Mouse (Mus musculus): ENCODE data around the gene Pkd1. TPM values are rescaled to one million over a fixed set of nuclear protein-coding genes. Genes with fewer than 3 reads are reported as not detected.

Pkd1 gene
- total RNA-seq, 2 experiments from 2014 or later, result 87.0 to 93.3 TPM

- H3K27ac ChIP-seq, result peak overlapping the region; percentile 58; the same call in 1 of the 2 replicates
- no peak for DNase-seq (ENCODE audit: low spot score in 2 of 2)
- no peak overlapping the region for H3K4me3 ChIP-seq
- TF ChIP-seq CTCF (conservative IDR thresholded peaks at IDR 0.05), result no peak
These were observed 36.9 kb downstream of the Pkd1 start for GRCm38 (mm10) chr17:24586532-24586931.

- no peak overlapping the region for H3K27ac ChIP-seq
- no peak overlapping the region for H3K4me3 ChIP-seq
- DNase-seq (ENCODE audit: low spot score in 2 of 2), result no peak
- TF ChIP-seq CTCF (conservative IDR thresholded peaks at IDR 0.05), result no peak
These were observed 41.3 kb downstream of the Pkd1 start for GRCm38 (mm10) chr17:24590943-24591342.

GRCm38 (mm10) chr17:24591695-24592094 lies 42.1 kb downstream of the Pkd1 start:
- DNase-seq (ENCODE audit: low spot score in 2 of 2), result no peak
- Histone ChIP-seq H3K27ac (no peak overlapping the region), H3K4me3 (no peak overlapping the region)
- TF ChIP-seq CTCF (conservative IDR thresholded peaks at IDR 0.05), result no peak

DNA sequence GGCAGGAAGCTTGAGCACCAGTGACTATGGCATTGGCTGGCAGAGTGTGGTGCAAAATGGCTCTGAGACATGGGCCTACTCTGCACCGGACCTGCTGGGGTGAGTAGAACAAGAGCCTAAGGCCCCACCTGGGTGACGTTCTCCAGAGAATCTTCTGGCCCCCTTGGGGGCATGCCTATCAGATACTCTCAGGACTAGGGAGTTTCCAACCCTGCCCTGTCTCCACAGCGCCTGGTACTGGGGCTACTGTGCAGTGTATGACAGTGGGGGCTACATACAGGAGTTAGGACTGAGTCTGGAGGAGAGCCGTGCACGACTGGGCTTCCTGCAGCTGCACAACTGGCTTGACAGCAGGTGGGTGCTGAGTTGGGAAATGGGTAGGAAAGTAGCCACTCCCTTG lies 43.6 kb downstream of the Pkd1 start:
- Histone ChIP-seq H3K4me3 (no peak overlapping the region), H3K27ac (0 out of 2 replicates have a peak overlapping the region, but pooled peaks have one; percentile 23)
- TF ChIP-seq CTCF (conservative IDR thresholded peaks at IDR 0.05), result no peak
- DNase-seq (ENCODE audit: low spot score in 2 of 2), result no peak

DNA sequence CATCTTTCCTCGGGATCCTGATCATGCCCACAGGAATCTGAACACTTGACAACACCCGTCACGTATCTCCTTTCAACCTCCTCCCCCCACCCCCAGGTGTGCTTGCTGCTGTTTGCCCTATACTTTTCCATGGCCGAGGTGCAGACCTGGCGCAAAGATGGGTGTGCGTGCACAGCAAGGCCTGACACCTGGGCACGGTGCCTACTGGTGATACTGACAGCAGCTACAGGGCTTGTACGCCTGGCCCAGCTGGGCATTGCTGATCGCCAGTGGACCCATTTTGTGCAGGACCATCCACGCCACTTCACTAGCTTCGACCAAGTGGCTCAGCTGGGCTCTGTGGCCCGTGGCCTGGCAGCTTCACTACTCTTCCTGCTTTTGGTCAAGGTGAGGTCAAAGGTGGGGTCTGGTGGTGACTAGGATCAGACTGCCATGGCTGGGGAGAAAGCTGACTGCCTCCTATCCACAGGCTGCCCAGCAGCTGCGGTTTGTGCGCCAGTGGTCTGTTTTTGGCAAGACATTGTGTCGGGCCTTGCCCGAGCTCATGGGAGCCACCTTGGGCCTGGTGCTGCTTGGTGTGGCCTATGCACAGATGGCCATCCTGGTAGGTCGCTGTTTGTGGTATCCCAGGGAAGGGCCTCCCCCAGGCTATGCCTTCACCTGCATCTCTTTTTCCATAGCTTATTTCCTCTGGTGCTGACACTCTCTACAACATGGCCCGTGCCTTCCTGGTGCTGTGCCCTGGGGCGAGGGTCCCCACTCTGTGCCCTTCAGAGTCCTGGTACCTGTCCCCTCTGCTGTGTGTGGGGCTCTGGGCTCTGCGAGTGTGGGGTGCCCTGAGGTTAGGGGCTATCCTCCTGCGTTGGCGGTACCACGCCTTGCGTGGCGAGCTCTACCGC lies 44.6 kb downstream of the Pkd1 start:
- no peak for TF ChIP-seq CTCF (conservative IDR thresholded peaks at IDR 0.05)
- H3K4me3 ChIP-seq, result no peak overlapping the region
- DNase-seq (ENCODE audit: low spot score in 2 of 2), result no peak
- H3K27ac ChIP-seq, result peak overlapping the region; percentile 50; the same call in 1 of the 2 replicates

- Histone ChIP-seq H3K4me3 (no peak overlapping the region), H3K27ac (peak overlapping the region; percentile 50)
- TF ChIP-seq CTCF (conservative IDR thresholded peaks at IDR 0.05), result peak; percentile 64
- peak in 1 of 2 experiments; percentile 42 for DNase-seq (ENCODE audit: low spot score in 2 of 2)
These were observed 45.8 kb downstream of the Pkd1 start for GRCm38 (mm10) chr17:24595126-24596072.

GRCm38 (mm10) chr17:24596073-24596466 lies 46.4 kb downstream of the Pkd1 start:
- no peak for DNase-seq (ENCODE audit: low spot score in 2 of 2)
- TF ChIP-seq CTCF (conservative IDR thresholded peaks at IDR 0.05), result no peak
- Histone ChIP-seq H3K27ac (peak overlapping the region; percentile 50; the same call in 1 of the 2 replicates), H3K4me3 (no peak overlapping the region)

GRCm38 (mm10) chr17:24596471-24597183 lies 47.0 kb downstream of the Pkd1 start:
- H3K27ac ChIP-seq, result peak overlapping the region; percentile 50
- DNase-seq (ENCODE audit: low spot score in 2 of 2), result no peak
- no peak overlapping the region for H3K4me3 ChIP-seq
- no peak for TF ChIP-seq CTCF (conservative IDR thresholded peaks at IDR 0.05)

DNA sequence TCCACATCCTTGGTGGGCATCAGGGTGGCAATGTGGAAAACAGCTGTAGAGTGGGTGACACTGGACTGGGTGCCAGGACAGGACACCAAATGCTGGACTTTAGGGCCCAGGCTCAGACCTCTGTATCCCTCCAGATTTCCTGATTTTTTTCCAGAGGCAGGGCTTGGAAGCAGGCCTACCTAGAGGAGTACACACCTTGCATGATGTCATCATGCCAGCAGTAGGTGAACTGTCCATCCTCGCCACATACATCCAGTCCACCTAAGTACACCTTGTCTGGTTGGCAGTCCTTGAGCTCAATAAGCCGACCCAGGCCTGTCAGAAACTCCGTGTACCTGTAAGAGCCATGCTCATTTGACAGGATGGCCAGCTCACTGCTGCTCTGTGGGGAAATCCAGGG lies 48.4 kb downstream of the Pkd1 start:
- Histone ChIP-seq H3K27ac (peak overlapping the region; percentile 50; the same call in 1 of the 2 replicates), H3K4me3 (no peak overlapping the region)
- no peak for DNase-seq (ENCODE audit: low spot score in 2 of 2)
- TF ChIP-seq CTCF (conservative IDR thresholded peaks at IDR 0.05), result no peak

DNA sequence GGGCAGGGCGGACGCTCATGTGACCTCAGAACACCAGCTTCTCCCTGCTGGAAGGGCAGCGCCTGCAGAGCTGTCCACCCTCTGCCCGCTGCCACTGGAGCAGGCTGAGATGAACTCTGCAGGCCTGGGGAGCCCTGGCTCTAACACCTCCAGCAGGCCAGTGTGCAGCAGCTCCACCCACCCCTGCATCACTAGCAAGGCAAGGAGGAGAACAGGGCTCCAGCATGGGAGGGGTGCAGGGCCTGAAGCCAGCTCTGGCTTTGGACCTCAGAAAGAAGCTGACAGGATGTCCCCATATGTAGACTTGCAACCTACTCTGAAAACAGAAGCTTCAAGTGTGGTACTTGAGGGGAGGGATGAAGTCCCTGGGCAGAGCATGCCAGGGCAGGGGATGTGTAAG lies 50.9 kb downstream of the Pkd1 start:
- Histone ChIP-seq H3K4me3 (no peak overlapping the region), H3K27ac (no peak overlapping the region; the same call in 1 of the 2 replicates)
- no peak for DNase-seq (ENCODE audit: low spot score in 2 of 2)
- TF ChIP-seq CTCF (conservative IDR thresholded peaks at IDR 0.05), result no peak

GRCm38 (mm10) chr17:24603961-24604360 lies 54.3 kb downstream of the Pkd1 start:
- no peak for DNase-seq (ENCODE audit: low spot score in 2 of 2)
- Histone ChIP-seq H3K27ac (no peak overlapping the region), H3K4me3 (no peak overlapping the region)
- no peak for TF ChIP-seq CTCF (conservative IDR thresholded peaks at IDR 0.05)

DNA sequence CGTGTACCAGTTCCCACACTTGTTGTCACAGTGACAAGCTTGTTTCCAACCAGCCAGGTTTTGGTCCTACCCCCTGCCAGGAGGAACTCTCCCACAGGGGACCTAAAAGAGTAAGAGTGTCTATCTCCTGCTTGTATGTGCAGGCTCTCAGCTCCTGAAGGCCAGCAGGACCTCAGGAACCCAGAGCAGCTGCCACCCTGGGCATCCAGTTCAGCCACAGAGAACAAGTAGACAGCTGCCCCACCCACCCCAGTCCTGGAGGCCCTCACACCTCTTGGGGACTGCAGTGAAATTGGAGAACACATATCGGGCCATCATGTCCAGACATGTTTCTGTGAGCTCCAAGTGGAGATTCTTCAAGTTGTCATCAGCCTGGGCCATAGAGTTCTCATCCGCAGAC lies 54.9 kb downstream of the Pkd1 start:
- Histone ChIP-seq H3K27ac (no peak overlapping the region), H3K4me3 (no peak overlapping the region)
- no peak for DNase-seq (ENCODE audit: low spot score in 2 of 2)
- no peak for TF ChIP-seq CTCF (conservative IDR thresholded peaks at IDR 0.05)
